Mouse (Mus musculus): Measurements from ENCODE around the gene Fam181a.

DNA sequence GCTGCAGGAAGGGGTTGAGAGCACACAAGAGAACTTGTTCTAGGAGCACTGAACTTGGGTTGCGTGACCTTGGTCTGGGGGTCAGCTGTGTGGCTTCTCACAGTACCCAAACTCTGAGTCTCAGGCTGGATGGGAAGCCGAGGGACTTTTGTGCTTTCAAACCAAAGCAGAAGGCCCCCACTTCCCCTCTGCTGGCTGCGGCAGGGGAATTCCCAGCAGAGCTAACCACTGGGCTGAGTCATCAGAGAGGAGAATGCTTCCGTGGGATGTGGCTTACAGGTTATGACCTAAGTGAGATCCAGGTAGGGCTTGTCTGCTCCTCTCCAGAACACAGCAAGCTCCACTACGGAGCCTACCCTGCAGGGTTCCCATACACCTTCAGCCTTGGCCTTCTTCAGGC is 30.4 kb downstream of the Fam181a start:
- no peak for TF ChIP-seq CTCF (conservative IDR thresholded peaks at IDR 0.05 in 1 of 2, IDR thresholded peaks at IDR 0.05 in 1 of 2; ENCODE audit: low read depth in 2 of 2, low read length in 2 of 2)
- no peak for TF ChIP-seq GABPA (IDR thresholded peaks at IDR 0.05; ENCODE audit: insufficient replicate concordance, low read depth, low read length)
- no peak for TF ChIP-seq POLR2A (IDR thresholded peaks at IDR 0.05; ENCODE audit: low read depth, low read length)
- peak; percentile 95 for TF ChIP-seq ETS1 (conservative IDR thresholded peaks at IDR 0.05; ENCODE audit: low read depth, low read length)
- TF ChIP-seq NRF1 (IDR thresholded peaks at IDR 0.05; ENCODE audit: low read depth, low read length), result no peak
- peak; percentile 37 for TF ChIP-seq HCFC1 (IDR thresholded peaks at IDR 0.05; ENCODE audit: low read depth, low read length)
- TF ChIP-seq SIN3A (IDR thresholded peaks at IDR 0.05; ENCODE audit: low read length), result peak; percentile 76
- TF ChIP-seq EP300 (IDR thresholded peaks at IDR 0.05; ENCODE audit: low read length), result peak; percentile 93
- 0 out of 2 replicates have a peak, but pooled peaks have one; percentile 62 for TF ChIP-seq MXI1 (IDR thresholded peaks at IDR 0.05; ENCODE audit: low read depth, low read length)
- TF ChIP-seq CHD2 (IDR thresholded peaks at IDR 0.05; ENCODE audit: low read length), result peak; percentile 77
- peak; percentile 71 for TF ChIP-seq JUN (IDR thresholded peaks at IDR 0.05; ENCODE audit: insufficient read depth, low read depth, low read length)

Measured in CH12.LX (cell line).